Mouse (Mus musculus): Measurements from ENCODE around the gene 4933425L06Rik. TPM values are rescaled to one million over a fixed set of nuclear protein-coding genes. Genes with fewer than 3 reads are reported as not detected.

Gene 4933425L06Rik
- polyA plus RNA-seq, 1 experiment from 2014 or later = not detected

DNA sequence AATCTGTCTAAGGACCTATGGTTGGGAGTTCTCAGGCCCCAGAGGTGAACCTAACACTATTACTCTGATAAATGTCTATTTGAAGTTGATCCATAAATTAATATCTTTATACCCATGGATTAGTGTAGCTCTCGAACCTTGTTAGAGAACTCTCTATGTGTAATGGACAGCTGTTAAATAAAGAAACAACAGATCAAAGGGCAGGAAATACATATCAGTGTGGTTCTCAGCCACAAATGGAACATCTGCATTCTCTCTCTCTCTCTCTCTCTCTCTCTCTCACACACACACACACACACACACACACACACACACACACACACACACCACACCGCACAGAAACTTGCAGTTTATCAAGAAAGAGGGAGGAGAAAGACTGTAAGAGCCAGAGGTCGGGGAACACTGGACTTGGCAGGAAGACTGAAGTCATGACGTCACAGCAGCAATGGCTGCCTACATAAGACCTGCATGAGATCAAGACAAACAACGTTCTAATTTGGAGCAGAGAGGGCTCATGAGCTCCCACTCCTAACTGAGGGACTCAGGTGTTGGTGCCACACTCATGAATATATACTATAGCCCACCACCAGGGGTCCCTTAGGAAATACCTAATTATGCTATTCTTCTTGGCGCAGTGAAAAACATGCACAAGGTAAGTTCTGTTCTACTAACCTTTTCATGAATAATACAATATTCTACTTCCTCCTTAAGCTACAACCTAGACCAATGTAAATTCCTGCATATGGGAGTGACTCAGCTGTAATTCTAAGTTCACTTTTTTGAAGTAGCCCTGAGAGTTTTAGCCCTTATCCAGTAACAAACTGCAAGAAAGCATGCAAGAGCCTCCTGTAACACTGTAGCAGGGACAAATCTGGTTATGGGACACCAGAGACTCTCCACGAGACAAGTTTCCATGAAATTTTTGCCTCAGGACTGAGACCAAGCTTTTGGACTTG is 14.8 kb upstream of the 4933425L06Rik start:
- H3K4me1 ChIP-seq = no peaks in the 10 kb centered on the region
- 62% methylated on average over 7 of the region's 7 CpGs for WGBS
- no peak for ATAC-seq (replicated peaks; ENCODE audit: low FRiP score)
- H3K27ac ChIP-seq = no peak overlapping the region
- H3K9ac ChIP-seq = no peak overlapping the region
- H3K9me3 ChIP-seq (replicated peaks) = no peaks in the 10 kb centered on the region
- no peak overlapping the region for H3K4me2 ChIP-seq
- H3K4me3 ChIP-seq (replicated peaks) = no peak overlapping the region
- H3K36me3 ChIP-seq = no peaks in the 10 kb centered on the region
- no peaks in the 10 kb centered on the region for H3K27me3 ChIP-seq

DNA sequence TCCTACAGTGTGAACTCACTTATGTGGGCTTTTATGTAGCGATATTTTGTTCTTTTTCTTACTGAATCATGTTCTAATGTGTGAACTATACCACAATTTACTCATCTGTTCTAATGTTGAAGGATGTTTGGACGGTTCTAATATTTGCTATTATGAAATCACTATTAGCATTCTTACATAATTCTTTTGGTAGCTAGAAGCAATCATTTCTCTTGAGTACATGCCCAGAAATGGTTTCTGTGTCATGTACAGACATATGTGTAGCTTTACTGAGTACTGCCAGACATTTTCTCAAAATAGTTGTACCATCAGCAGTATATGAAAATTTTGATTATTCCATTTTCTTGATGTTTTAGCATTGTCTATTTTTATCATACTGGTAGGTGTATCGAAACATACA is 7.4 kb downstream of the 4933425L06Rik start:
- ATAC-seq (replicated peaks; ENCODE audit: low FRiP score) = no peak
- Histone ChIP-seq H3K4me1 (no peaks in the 10 kb centered on the region), H3K36me3 (no peaks in the 10 kb centered on the region), H3K9me3 (replicated peaks) (no peaks in the 10 kb centered on the region), H3K27ac (no peak overlapping the region), H3K9ac (no peak overlapping the region), H3K4me3 (replicated peaks) (no peak overlapping the region), H3K27me3 (no peaks in the 10 kb centered on the region), H3K4me2 (no peak overlapping the region)
- 89% methylated on average over 3 of the region's 3 CpGs for WGBS

DNA sequence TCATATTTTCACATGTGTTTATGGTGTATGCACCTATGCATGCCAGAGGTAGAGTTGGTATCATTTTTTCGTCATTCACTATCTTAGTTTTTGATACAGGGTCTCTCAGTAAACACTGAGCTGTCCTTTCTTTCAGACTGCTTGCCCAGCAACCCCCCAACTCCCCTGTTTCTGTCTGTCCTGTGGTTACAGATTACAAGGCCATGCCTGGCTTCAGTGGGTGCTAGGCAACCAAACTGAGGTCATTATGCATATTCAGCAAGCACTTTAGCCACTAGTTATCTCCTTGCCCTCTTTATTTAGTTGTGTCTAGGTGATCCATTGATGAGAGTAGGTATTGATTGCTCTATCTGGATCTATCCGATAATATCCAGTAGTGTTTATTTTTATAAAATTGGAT is 14.4 kb downstream of the 4933425L06Rik start:
- no peak for ATAC-seq (replicated peaks; ENCODE audit: low FRiP score)
- no peak overlapping the region for H3K9ac ChIP-seq
- no peaks in the 10 kb centered on the region for H3K36me3 ChIP-seq
- no peak overlapping the region for H3K27ac ChIP-seq
- H3K4me3 ChIP-seq (replicated peaks) = no peak overlapping the region
- H3K9me3 ChIP-seq (replicated peaks) = no peaks in the 10 kb centered on the region
- H3K27me3 ChIP-seq = no peaks in the 10 kb centered on the region
- no peaks in the 10 kb centered on the region for H3K4me1 ChIP-seq
- WGBS = 88% methylated on average over 2 of the region's 2 CpGs
- no peak overlapping the region for H3K4me2 ChIP-seq

DNA sequence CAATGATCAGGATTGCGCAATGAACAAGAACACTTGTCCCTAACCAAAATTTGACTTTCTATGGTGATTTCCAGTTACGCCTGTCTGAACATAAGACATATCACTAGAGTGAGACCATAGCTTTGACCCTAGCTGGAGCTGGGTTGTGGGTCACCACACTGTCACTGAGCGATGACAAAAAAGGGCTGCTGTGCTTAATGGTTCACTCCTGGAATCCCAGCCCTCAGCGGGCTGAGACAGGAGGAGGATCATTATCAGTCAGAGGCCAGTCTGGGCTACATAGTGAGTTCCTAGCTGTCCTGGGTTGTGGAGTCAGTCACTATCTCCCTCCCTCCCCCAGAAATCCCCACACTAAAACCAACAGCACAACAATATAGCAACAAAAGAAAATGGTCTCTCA is 18.8 kb downstream of the 4933425L06Rik start:
- Histone ChIP-seq H3K4me3 (replicated peaks) (no peak overlapping the region), H3K4me1 (no peaks in the 10 kb centered on the region), H3K36me3 (no peaks in the 10 kb centered on the region), H3K9me3 (replicated peaks) (no peaks in the 10 kb centered on the region), H3K9ac (no peak overlapping the region), H3K27ac (no peak overlapping the region), H3K4me2 (no peak overlapping the region), H3K27me3 (no peaks in the 10 kb centered on the region)
- ATAC-seq (replicated peaks; ENCODE audit: low FRiP score) = peak; percentile 73; the same call in 1 of the 2 replicates
- 62% methylated on average over 4 of the region's 4 CpGs for WGBS

DNA sequence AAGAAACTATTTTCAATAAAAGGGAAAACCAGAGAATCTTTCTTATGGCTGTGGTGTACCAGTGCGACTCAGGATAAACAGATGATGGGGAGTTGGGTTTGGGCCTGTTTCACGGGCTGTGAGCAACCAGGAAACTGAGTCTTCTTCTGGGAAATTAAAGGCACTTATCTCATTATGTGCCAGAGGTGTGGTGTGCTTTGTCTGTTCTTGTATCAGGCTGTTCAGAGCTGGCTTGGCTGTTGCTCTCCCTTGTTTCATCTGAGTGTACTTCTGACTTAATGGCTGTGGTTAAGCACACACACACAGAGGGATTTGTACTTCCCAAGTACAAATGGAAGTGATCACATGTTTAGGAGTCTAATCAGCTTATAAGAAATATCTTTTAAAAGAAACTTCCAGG is 22.5 kb downstream of the 4933425L06Rik start:
- Histone ChIP-seq H3K4me2 (no peak overlapping the region), H3K4me3 (replicated peaks) (no peak overlapping the region), H3K27me3 (no peaks in the 10 kb centered on the region), H3K9me3 (replicated peaks) (no peaks in the 10 kb centered on the region), H3K4me1 (no peaks in the 10 kb centered on the region), H3K36me3 (no peaks in the 10 kb centered on the region), H3K9ac (no peak overlapping the region), H3K27ac (no peak overlapping the region)
- no peak for ATAC-seq (replicated peaks; ENCODE audit: low FRiP score)
- 73% methylated on average over 2 of the region's 2 CpGs for WGBS

DNA sequence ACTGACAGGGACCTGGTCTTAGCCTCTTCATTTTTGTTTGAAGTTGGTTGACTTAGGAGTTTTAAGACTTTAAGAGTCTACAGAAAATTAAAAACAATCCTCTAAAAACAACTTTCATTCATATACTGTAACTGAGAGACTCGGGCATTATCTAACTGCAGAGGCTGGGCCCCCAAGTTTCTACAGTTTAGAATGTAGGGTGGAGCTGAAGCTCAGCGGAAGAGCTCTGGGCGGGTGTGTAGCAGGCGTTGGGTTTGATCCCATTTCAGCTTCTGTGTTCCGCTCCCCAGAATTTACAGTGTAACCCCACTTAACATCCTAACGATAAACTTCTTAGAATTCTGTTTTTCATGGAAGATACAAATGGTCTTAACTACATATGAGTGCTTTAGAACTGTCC is 29.7 kb downstream of the 4933425L06Rik start:
- Histone ChIP-seq H3K27ac (no peak overlapping the region), H3K4me2 (no peak overlapping the region), H3K9ac (no peak overlapping the region), H3K36me3 (no peaks in the 10 kb centered on the region), H3K9me3 (replicated peaks) (no peaks in the 10 kb centered on the region), H3K27me3 (no peaks in the 10 kb centered on the region), H3K4me1 (no peaks in the 10 kb centered on the region), H3K4me3 (replicated peaks) (no peak overlapping the region)
- ATAC-seq (replicated peaks; ENCODE audit: low FRiP score) = no peak
- 89% methylated on average over 6 of the region's 6 CpGs for WGBS

DNA sequence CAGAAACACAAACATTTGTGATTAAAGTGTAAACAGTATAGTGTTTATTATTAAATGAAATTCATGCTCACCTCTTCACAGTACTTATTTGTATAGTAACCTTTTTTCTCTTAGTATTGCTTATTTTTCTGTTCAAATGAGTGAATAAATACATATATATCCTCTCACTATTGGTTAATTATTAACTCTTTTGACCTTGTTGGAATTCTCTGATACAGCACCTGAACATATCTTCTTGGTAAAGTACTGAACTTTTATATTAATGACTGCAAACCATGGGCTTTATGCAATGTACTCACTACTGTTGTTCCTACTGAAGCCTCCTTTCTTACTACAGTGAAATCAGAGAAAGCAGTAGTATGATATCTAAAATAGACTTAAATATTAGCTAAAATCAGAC is 39.7 kb downstream of the 4933425L06Rik start:
- Histone ChIP-seq H3K36me3 (no peaks in the 10 kb centered on the region), H3K27ac (no peak overlapping the region), H3K9ac (no peak overlapping the region), H3K4me3 (replicated peaks) (no peak overlapping the region), H3K27me3 (no peaks in the 10 kb centered on the region), H3K4me1 (no peaks in the 10 kb centered on the region), H3K4me2 (no peak overlapping the region), H3K9me3 (replicated peaks) (no peaks in the 10 kb centered on the region)
- ATAC-seq (replicated peaks; ENCODE audit: low FRiP score) = no peak

DNA sequence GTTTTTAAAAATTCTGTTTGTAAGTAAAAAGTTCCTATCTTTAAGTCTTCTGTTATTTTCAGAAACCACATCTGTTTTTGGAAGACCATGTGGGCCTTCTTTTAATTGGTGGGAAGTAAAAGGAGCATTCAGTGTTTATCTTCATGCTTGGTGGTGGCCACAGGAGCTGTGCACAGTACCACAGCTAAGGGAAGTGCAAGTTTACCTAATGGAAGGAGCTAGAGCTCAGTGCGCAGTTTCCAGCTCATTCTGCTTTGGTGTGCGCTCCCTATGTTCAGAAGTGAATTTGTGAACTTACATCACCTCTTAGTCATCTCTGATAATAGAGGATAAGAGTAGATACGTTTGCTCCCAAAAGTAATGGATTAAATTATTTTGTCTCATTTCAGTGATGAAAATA is 40.2 kb downstream of the 4933425L06Rik start:
- no peak for ATAC-seq (replicated peaks; ENCODE audit: low FRiP score)
- Histone ChIP-seq H3K4me3 (replicated peaks) (no peak overlapping the region), H3K36me3 (no peaks in the 10 kb centered on the region), H3K4me2 (no peak overlapping the region), H3K27ac (no peak overlapping the region), H3K9ac (no peak overlapping the region), H3K27me3 (no peaks in the 10 kb centered on the region), H3K4me1 (no peaks in the 10 kb centered on the region), H3K9me3 (replicated peaks) (no peaks in the 10 kb centered on the region)
- WGBS = 87% methylated on average over 3 of the region's 3 CpGs

DNA sequence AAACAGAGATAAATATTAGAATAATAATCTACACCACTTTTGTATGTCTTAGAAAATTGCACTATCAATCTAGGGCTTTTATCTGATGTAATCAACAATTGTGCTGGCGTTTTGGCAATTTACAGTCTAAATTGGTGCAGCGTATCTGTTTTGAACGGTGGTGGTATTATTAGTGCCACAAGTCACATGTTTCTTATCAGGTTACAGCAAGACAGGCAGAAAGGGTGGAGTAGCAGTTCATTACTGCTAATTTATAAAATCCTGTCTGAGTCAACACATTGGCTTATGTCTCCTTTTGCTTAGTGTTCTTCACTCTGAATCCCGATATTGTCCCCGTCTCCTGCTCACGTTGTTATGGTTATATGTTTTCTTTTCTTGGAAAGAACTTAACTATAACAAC is 48.2 kb downstream of the 4933425L06Rik start:
- Histone ChIP-seq H3K4me1 (no peaks in the 10 kb centered on the region), H3K9ac (no peak overlapping the region), H3K4me3 (replicated peaks) (no peak overlapping the region), H3K27me3 (no peaks in the 10 kb centered on the region), H3K9me3 (replicated peaks) (no peaks in the 10 kb centered on the region), H3K4me2 (no peak overlapping the region), H3K36me3 (no peaks in the 10 kb centered on the region), H3K27ac (no peak overlapping the region)
- WGBS = 80% methylated on average over 6 of the region's 6 CpGs
- no peak for ATAC-seq (replicated peaks; ENCODE audit: low FRiP score)

DNA sequence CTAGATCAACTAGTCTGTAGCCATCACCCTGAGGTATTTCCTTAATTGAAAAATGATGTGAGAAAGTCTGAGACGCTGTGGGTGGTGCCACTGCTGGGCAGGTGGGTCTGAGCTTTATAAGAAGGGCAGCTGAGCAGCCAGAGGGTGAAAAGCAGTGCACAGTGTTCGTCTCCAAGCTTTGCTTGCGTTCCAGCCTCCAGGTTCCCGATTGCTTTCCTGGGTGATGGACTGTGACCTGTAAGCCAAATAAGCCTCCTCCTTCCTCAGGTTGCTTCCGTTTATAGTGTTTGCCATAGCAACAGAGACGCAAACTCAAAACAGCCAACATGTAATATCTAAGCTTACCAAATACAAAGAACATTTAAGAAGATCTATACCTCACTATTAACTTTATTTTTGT is 50.4 kb downstream of the 4933425L06Rik start:
- Histone ChIP-seq H3K36me3 (no peaks in the 10 kb centered on the region), H3K9me3 (replicated peaks) (no peaks in the 10 kb centered on the region), H3K4me1 (no peaks in the 10 kb centered on the region), H3K27ac (no peak overlapping the region), H3K4me3 (replicated peaks) (no peak overlapping the region), H3K4me2 (no peak overlapping the region), H3K27me3 (no peaks in the 10 kb centered on the region), H3K9ac (no peak overlapping the region)
- WGBS = 41% methylated on average over 6 of the region's 6 CpGs
- peak; percentile 83 for ATAC-seq (replicated peaks; ENCODE audit: low FRiP score)

DNA sequence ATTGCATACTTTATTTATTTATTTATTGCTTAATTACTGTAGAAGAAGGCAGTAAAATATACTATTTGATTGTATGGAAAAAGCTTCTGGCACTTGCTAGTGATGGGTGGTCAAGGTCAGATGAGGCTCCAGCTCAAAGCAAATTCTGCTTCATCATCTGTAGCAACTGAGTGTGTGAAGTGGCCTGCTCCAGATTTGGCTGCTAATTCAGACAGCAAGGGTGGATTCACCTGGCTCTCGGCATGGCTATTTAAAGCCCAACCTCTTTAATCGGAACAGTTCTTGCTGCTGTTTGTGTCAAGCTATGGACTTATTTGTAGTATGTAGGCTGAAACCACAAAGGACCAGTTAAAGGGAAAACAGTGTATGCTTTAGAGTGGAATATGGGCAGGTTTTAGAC is 50.9 kb downstream of the 4933425L06Rik start:
- Histone ChIP-seq H3K27ac (no peak overlapping the region), H3K4me2 (no peak overlapping the region), H3K4me1 (no peaks in the 10 kb centered on the region), H3K27me3 (no peaks in the 10 kb centered on the region), H3K9ac (no peak overlapping the region), H3K4me3 (replicated peaks) (no peak overlapping the region), H3K9me3 (replicated peaks) (no peaks in the 10 kb centered on the region), H3K36me3 (no peaks in the 10 kb centered on the region)
- no peak for ATAC-seq (replicated peaks; ENCODE audit: low FRiP score)
- WGBS = 77% methylated on average over 2 of the region's 2 CpGs

DNA sequence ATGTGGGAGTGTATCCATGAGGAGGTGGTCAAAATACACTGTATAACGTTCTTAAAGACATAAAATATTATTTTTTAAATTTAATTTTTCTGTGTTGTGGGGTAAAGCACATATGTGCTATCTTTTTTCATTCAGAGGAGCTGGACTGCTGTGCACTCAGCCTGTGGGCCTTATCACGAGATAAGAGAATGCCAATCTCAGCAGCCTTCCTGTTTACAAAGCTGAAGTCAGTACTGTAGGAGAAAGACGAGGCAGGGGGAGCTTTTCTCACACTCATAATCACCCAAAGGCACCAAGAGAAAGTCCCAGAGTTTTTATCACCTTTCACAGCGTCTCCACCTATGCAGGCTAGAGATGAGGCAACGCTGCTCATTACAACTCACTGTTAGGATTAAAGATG is 52.5 kb downstream of the 4933425L06Rik start:
- Histone ChIP-seq H3K4me3 (replicated peaks) (no peak overlapping the region), H3K9me3 (replicated peaks) (no peaks in the 10 kb centered on the region), H3K4me1 (no peaks in the 10 kb centered on the region), H3K27me3 (no peaks in the 10 kb centered on the region), H3K36me3 (no peaks in the 10 kb centered on the region), H3K27ac (no peak overlapping the region), H3K9ac (no peak overlapping the region), H3K4me2 (no peak overlapping the region)
- WGBS = 69% methylated on average over 5 of the region's 5 CpGs
- no peak for ATAC-seq (replicated peaks; ENCODE audit: low FRiP score)

DNA sequence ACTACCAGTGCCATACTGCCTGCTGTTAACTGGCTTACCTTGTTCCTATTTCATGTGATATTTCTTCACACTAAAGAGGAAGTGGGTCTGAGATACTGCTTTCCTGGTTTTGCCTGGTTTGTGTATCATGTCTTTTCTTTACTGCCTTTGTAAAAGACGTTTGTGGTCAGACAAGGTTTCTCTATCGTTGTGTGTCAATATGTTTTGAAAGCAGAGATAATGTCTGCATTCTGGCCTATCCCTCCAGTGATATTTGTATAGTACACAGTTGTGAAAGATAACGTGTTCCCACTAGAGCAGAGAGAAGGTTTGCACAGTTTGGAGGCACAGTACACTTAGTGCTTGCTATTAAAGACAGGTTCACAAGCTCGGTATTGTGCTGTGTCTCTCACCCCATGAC is 58.0 kb downstream of the 4933425L06Rik start:
- Histone ChIP-seq H3K4me2 (no peak overlapping the region), H3K4me1 (no peaks in the 10 kb centered on the region), H3K36me3 (no peaks in the 10 kb centered on the region), H3K9ac (no peak overlapping the region), H3K9me3 (replicated peaks) (no peaks in the 10 kb centered on the region), H3K27ac (no peak overlapping the region), H3K27me3 (no peaks in the 10 kb centered on the region), H3K4me3 (replicated peaks) (no peak overlapping the region)
- ATAC-seq (replicated peaks; ENCODE audit: low FRiP score) = no peak
- 79% methylated on average over 4 of the region's 4 CpGs for WGBS
